ENCODE assay signal across 8 mouse cellular contexts in the genomic region with DNA sequence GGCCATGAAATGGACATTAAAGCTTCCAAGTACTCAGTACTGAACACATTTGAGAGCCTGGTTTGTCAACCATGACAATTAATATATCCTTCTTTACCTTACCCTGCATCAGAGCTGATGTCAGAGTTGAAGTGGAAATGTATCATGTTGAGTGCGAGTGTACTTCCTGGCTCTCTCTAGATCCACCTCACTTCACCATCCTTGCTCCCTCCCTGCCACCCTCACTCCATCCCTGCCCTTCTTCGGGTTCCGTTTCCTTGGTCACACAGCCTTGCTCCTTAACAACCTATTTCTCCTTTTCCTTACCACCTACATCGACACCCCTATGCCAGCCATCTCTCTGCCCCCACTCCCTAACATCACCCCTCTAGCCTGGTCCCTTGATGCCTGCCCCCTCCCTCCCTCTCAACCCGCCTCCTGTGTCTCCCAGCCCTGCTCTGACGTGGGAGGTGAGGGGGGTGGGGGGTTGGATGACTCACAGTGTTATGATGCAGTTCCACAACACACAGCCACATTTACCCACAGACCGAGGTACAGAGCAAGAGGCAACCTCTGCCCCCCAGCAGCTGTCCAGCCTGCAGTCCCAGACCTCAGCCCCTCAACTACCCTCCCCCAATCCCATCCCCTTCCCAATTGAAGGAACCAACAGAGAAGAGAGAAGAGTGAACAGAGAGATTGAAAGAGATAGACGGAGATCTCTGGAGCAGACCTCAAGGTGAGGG. TPM values are rescaled to one million over a fixed set of nuclear protein-coding genes. Genes with fewer than 3 reads are reported as not detected.
A peak's percentile ranks its signal among the peaks of the same experiment; 100 is the strongest.
DNase-seq lines count a peak whose midpoint lies in the region; ATAC-seq and TF ChIP-seq lines count a peak whose summit lies in the region.

Gene Ypel4 (plus strand): TSS at position 480 of the 722 bp plus-strand sequence.

- H3K9ac ChIP-seq in embryonic facial prominence, embryonic 13.5 days: peak within 1 kb of the TSS; percentile 72
- H3K9ac ChIP-seq in heart, postnatal 0 days (replicated peaks; ENCODE audit: low read depth, low read length): peak within 1 kb of the TSS; percentile 28

- H3K9me3 ChIP-seq in embryonic facial prominence, embryonic 13.5 days: no peaks in the 10 kb centered on the region
- no peaks in the 10 kb centered on the region for H3K9me3 ChIP-seq in heart, postnatal 0 days (replicated peaks; ENCODE audit: control insufficient read depth, low read length)

- peaks cover 2% of the 10 kb centered on the region; the same call in 1 of the 2 replicates for H3K27me3 ChIP-seq in embryonic facial prominence, embryonic 13.5 days
- H3K27me3 ChIP-seq in heart, postnatal 0 days (ENCODE audit: control insufficient read depth, insufficient read depth, low read length): peaks cover 23% of the 10 kb centered on the region

- peak within 1 kb of the TSS; percentile 75 for H3K4me2 ChIP-seq in embryonic facial prominence, embryonic 13.5 days
- H3K4me2 ChIP-seq in heart, postnatal 0 days (ENCODE audit: low read depth, low read length): peak within 1 kb of the TSS; percentile 57

- H3K27ac ChIP-seq in embryonic facial prominence, embryonic 13.5 days: peak within 1 kb of the TSS; percentile 55
- H3K27ac ChIP-seq in heart, postnatal 0 days (ENCODE audit: low read depth): no peak within 1 kb of the TSS
- peak within 1 kb of the TSS; percentile 97 for H3K27ac ChIP-seq in left cerebral cortex, adult 2 months

- intact Hi-C loops in left cerebral cortex, adult 2 months (cut with DNase I): loop anchor here (5.0 kb wide), 1 partner anchor 149 kb away; no protein-coding TSS in a partner anchor

- DNase-seq in Muller cell, postnatal 12 days (ENCODE audit: inconsistent ontology term): peak; percentile 95
- peak; percentile 76 to 83 for DNase-seq in adrenal gland, postnatal 36 days
- DNase-seq in heart, postnatal 0 days (ENCODE audit: low spot score): no peak
- DNase-seq in left cerebral cortex, adult 2 months (ENCODE audit: extremely low spot score in 1 of 2, low spot score in 2 of 2): peak; percentile 72 to 76
- DNase-seq in right cerebral cortex, postnatal 4 days: peak; percentile 69
- no peak for DNase-seq in ovary, postnatal 14 days (ENCODE audit: low spot score)

- no peaks in the 10 kb centered on the region for H3K36me3 ChIP-seq in embryonic facial prominence, embryonic 13.5 days
- H3K36me3 ChIP-seq in heart, postnatal 0 days (replicated peaks; ENCODE audit: control insufficient read depth, insufficient read depth, low read length): no peaks in the 10 kb centered on the region

- WGBS in embryonic facial prominence, embryonic 13.5 days: 2% methylated on average over 8 of the region's 8 CpGs
- 6% methylated on average over 8 of the region's 8 CpGs for WGBS in heart, postnatal 0 days

- no peak for TF ChIP-seq EP300 in heart, postnatal 0 days (IDR thresholded peaks at IDR 0.05; ENCODE audit: low read depth)

- peaks cover 55% of the 10 kb centered on the region for H3K4me1 ChIP-seq in embryonic facial prominence, embryonic 13.5 days
- peaks cover 26% of the 10 kb centered on the region for H3K4me1 ChIP-seq in heart, postnatal 0 days (ENCODE audit: control insufficient read depth, insufficient read depth)

- H3K4me3 ChIP-seq in embryonic facial prominence, embryonic 13.5 days: peak within 1 kb of the TSS; percentile 50
- H3K4me3 ChIP-seq in heart, postnatal 0 days (ENCODE audit: low read depth, low read length): peak within 1 kb of the TSS; percentile 36
- peak within 1 kb of the TSS; percentile 78 for H3K4me3 ChIP-seq in left cerebral cortex, adult 2 months

- TF ChIP-seq CTCF in heart, postnatal 0 days (IDR thresholded peaks at IDR 0.05; ENCODE audit: low read depth): no peak
- no peak for TF ChIP-seq CTCF in left cerebral cortex, adult 2 months (IDR thresholded peaks at IDR 0.05)

- ATAC-seq in embryonic facial prominence, embryonic 13.5 days (ENCODE audit: insufficient number of reproducible peaks, insufficient read depth, low FRiP score, low TSS enrichment, low read depth): peak; percentile 69
- ATAC-seq in heart, postnatal 0 days (ENCODE audit: insufficient read depth, low read depth): peak; percentile 57
- ATAC-seq in megakaryocyte progenitor cell, adult 5-6 weeks (replicated peaks; ENCODE audit: poor library complexity): peak; percentile 32

RNA-seq across cellular contexts. Expression of gene Ypel4, which starts in this region (rescaled TPM):
- 1 to 10 TPM; 2.8 to 5.0 TPM for total RNA-seq in adrenal gland, postnatal 36 days (2021)
- 9.8 and 12.1 TPM in 2 replicates for polyA plus RNA-seq in embryonic facial prominence, embryonic 13.5 days (2015; fragmentation: Nextera tagmentation; extraction: Ambion mirVana)
- not detected in 2 replicates for total RNA-seq in heart, postnatal 0 days (2014; rRNA removed; ENCODE audit: low replicate concordance)
- 1.1 and 1.2 TPM in 2 replicates for polyA plus RNA-seq in heart, postnatal 0 days (2015; fragmentation: Nextera tagmentation; extraction: Ambion mirVana)
- total RNA-seq in left cerebral cortex, adult 2 months (2021): 100 to 1,000 TPM; 101 to 102 TPM
- 0.07 and 0.12 TPM in 2 replicates for total RNA-seq in megakaryocyte progenitor cell, adult 5-6 weeks (2015)
- total RNA-seq in megakaryocyte progenitor cell, adult 5-6 weeks (2017): 0.27 TPM in 1 of 2 replicates, not detected in the other

Comparison
In these comparisons a context has a peak if more than half of its experiments do, and no peak if none do; other contexts are left out.
1. RNA of gene Ypel4 (total RNA-seq): 101 to 102 TPM in left cerebral cortex, adult 2 months; 2.8 to 5.0 TPM in adrenal gland, postnatal 36 days, 0.07 to 0.27 TPM in megakaryocyte progenitor cell, adult 5-6 weeks and not detected in heart, postnatal 0 days; every median in the first group is over 10 times any median in the second.
2. Peak in ATAC-seq in megakaryocyte progenitor cell, adult 5-6 weeks; RNA of the gene not detected or under 1 TPM.
3. DNase-seq: peak in Muller cell, postnatal 12 days (single experiment), adrenal gland, postnatal 36 days (2 of 2), left cerebral cortex, adult 2 months (2 of 2) and right cerebral cortex, postnatal 4 days (single experiment); none in heart, postnatal 0 days (single experiment) and ovary, postnatal 14 days (single experiment).
4. Peak in every context shown above with its lines, with median percentiles within 50 percentile points of each other: ATAC-seq and H3K4me3 ChIP-seq.